Mouse (Mus musculus) gastrocnemius, adult 2 months (tissue): Measurements from ENCODE around the gene Gpr15. TPM values are rescaled to one million over a fixed set of nuclear protein-coding genes. Genes with fewer than 3 reads are reported as not detected.

ENCODE experiments used
- DNase-seq: peaks from one replicate; pipeline ENCODE4 v3.0.0; 2022
- H3K27ac ChIP-seq: fragments of 200-600 bp; 2 replicates; pipeline ENCODE4 v1.8.1; 2022; ENCODE audit warnings: mild to moderate bottlenecking
- H3K4me3 ChIP-seq: fragments of 200-600 bp; 2 replicates; pipeline ENCODE4 v1.8.1; 2022; ENCODE audit warnings: mild to moderate bottlenecking, moderate library complexity
- CTCF ChIP-seq: fragments of 200-600 bp; IDR thresholded peaks from 2 replicates; pipeline ENCODE4 v1.8.1; 2022; ENCODE audit warnings: antibody characterized with exemption, mild to moderate bottlenecking, moderate library complexity
- intact Hi-C: fragments of 180-260 bp; cut with DNase I; formaldehyde crosslinking; loops from one replicate; pipeline ENCODE4 v1.15.1; 2025
- total RNA-seq, 2 experiments: library from RNA; stranded (reverse); gene quantifications; 2 replicates each; pipeline ENCODE4 v1.2.3; 2021

Gpr15 gene
- total RNA-seq, 2 experiments from 2014 or later, result not detected

GRCm38 (mm10) chr16:58713128-58713527 is 5.7 kb downstream of the Gpr15 start:
- TF ChIP-seq CTCF, result no peak
- intact Hi-C loops, result no loop called here
- Histone ChIP-seq H3K4me3 (no peak overlapping the region), H3K27ac (no peak overlapping the region)
- DNase-seq, result no peak

GRCm38 (mm10) chr16:58712221-58712620 is 6.6 kb downstream of the Gpr15 start:
- intact Hi-C loops, result no loop called here
- Histone ChIP-seq H3K27ac (no peak overlapping the region), H3K4me3 (peak overlapping the region; percentile 17)
- TF ChIP-seq CTCF, result no peak
- no peak for DNase-seq

- no peak for TF ChIP-seq CTCF
- intact Hi-C loops, result no loop called here
- no peak for DNase-seq
- H3K27ac ChIP-seq, result no peak overlapping the region
- H3K4me3 ChIP-seq, result no peak overlapping the region
Observed at GRCm38 (mm10) chr16:58709536-58709935, 9.3 kb downstream of the Gpr15 start.

- intact Hi-C loops, result no loop called here
- TF ChIP-seq CTCF, result no peak
- H3K4me3 ChIP-seq, result no peak overlapping the region
- peak overlapping the region; percentile 74 for H3K27ac ChIP-seq
- DNase-seq, result no peak
Observed at GRCm38 (mm10) chr16:58708601-58709475, 10.0 kb downstream of the Gpr15 start.

GRCm38 (mm10) chr16:58707276-58707905 is 11.5 kb downstream of the Gpr15 start:
- peak; percentile 37 for DNase-seq
- Histone ChIP-seq H3K27ac (peak overlapping the region; percentile 74), H3K4me3 (no peak overlapping the region)
- no peak for TF ChIP-seq CTCF
- intact Hi-C loops, result no loop called here

GRCm38 (mm10) chr16:58704999-58705398 is 13.9 kb downstream of the Gpr15 start:
- no peak for DNase-seq

GRCm38 (mm10) chr16:58703382-58704124 is 15.3 kb downstream of the Gpr15 start:
- no peak for TF ChIP-seq CTCF
- H3K27ac ChIP-seq, result peak overlapping the region; percentile 79
- intact Hi-C loops, result no loop called here
- peak overlapping the region; percentile 33 for H3K4me3 ChIP-seq
- DNase-seq, result peak; percentile 22

More at GRCm38 (mm10) chr16:58704999-58705398, 13.9 kb downstream of the Gpr15 start:
- peak overlapping the region; percentile 79; the same call in 1 of the 2 replicates for H3K27ac ChIP-seq
- no peak for TF ChIP-seq CTCF
- intact Hi-C loops, result no loop called here
- H3K4me3 ChIP-seq, result no peak overlapping the region

GRCm38 (mm10) chr16:58702329-58702932 is 16.4 kb downstream of the Gpr15 start:
- intact Hi-C loops, result no loop called here
- DNase-seq, result no peak
- H3K4me3 ChIP-seq, result no peak overlapping the region
- TF ChIP-seq CTCF, result no peak
- H3K27ac ChIP-seq, result no peak overlapping the region

GRCm38 (mm10) chr16:58701779-58702178 is 17.1 kb downstream of the Gpr15 start:
- H3K4me3 ChIP-seq, result no peak overlapping the region
- TF ChIP-seq CTCF, result no peak
- H3K27ac ChIP-seq, result no peak overlapping the region
- intact Hi-C loops, result no loop called here
- DNase-seq, result no peak

- intact Hi-C loops, result no loop called here
- no peak for DNase-seq
- Histone ChIP-seq H3K4me3 (no peak overlapping the region), H3K27ac (no peak overlapping the region)
- no peak for TF ChIP-seq CTCF
Observed at GRCm38 (mm10) chr16:58700816-58701424, 17.9 kb downstream of the Gpr15 start.

GRCm38 (mm10) chr16:58700174-58700573 is 18.7 kb downstream of the Gpr15 start:
- Histone ChIP-seq H3K4me3 (no peak overlapping the region), H3K27ac (no peak overlapping the region)
- TF ChIP-seq CTCF, result no peak
- intact Hi-C loops, result no loop called here
- DNase-seq, result no peak

- Histone ChIP-seq H3K4me3 (no peak overlapping the region), H3K27ac (no peak overlapping the region)
- TF ChIP-seq CTCF, result no peak
- DNase-seq, result no peak
- intact Hi-C loops, result no loop called here
Observed at GRCm38 (mm10) chr16:58697261-58697660, 21.6 kb downstream of the Gpr15 start.
